Mouse (Mus musculus) retina, embryonic 14.5 days (tissue): ENCODE measurements at regions not wholly inside any gene's neighbourhood (a gene's known extent, or its start where the extent isn't known, plus 50 kb on each side); places are given as distances from the start of the nearest gene placed in this dataset.

Source experiments
- DNase-seq: peaks from one replicate; pipeline ENCODE4 v3.0.0-alpha.2; 2015; ENCODE audit warnings: low spot score

DNA sequence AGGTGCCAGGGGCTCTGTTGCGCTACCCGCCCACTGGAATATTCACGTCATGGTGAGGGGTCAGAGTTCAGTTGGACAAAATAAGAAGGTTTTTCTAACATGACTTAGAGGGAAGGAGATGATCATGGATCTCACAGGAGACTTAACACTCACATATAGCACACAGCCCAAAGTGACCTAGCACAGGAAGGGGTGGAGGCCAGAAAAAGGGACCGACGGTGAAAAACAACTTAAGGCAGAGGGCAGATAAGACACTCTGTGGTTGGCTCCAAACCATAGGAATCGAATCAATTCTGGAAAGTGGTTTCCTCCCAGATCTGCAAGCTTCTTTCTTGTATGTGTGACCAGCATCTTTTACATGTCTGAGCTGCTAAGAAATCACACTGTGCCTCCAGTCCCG is 192.9 kb upstream of the 4930412O13Rik start:
- DNase-seq: no peak

- no peak for DNase-seq
These were observed 191.5 kb upstream of the 4930412O13Rik start for GRCm38 (mm10) chr2:9689518-9689917.

DNA sequence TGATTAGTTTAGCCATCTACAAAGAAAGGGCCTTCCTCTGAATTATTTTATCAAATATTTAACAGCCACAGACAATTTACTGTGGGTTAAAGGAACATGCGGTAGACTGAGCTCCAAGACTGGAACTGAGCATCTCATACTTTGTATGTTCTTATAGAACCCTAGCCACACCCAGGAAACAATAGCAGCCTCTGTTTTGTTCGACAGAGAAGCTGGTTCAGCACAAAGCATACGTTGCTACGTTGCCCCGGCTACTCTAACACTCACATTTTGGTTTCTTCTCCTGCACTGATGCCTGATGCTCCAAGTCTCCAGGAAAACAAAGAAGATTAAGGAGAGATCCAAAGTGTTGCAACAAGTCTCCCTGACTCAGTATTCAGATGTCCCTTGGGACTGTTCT is 189.5 kb upstream of the 4930412O13Rik start:
- no peak for DNase-seq

- no peak for DNase-seq
These were observed 189.1 kb upstream of the 4930412O13Rik start for GRCm38 (mm10) chr2:9691906-9692305.

GRCm38 (mm10) chr2:9693351-9693750 is 187.7 kb upstream of the 4930412O13Rik start:
- DNase-seq: no peak

- no peak for DNase-seq
These were observed 186.9 kb upstream of the 4930412O13Rik start for GRCm38 (mm10) chr2:9694178-9694577.

- no peak for DNase-seq
These were observed 183.3 kb upstream of the 4930412O13Rik start for GRCm38 (mm10) chr2:9697591-9698345.

- DNase-seq: no peak
These were observed 176.8 kb upstream of the 4930412O13Rik start for GRCm38 (mm10) chr2:9704266-9704665.

DNA sequence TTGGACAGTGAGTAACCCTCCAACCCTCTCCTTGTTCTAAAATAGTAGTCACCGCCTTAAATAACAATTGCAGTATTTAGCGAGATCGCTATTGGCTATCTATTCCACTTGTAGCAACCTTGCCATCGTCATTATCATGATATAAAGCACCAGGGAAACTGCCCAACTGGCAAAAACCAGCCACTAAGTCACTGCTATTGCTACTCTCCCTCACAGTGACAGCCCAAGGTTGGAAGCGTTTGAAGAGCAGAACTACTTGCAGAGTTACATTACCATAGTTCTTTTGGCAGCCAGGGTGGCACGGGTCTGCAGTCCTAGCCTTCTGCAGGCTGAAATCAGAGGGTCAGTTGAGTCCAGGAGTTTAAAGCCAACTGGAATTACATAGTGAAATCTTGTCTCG is 171.6 kb upstream of the 4930412O13Rik start:
- no peak for DNase-seq

- no peak for DNase-seq
These were observed 163.1 kb upstream of the 4930412O13Rik start for GRCm38 (mm10) chr2:9717904-9718303.

DNA sequence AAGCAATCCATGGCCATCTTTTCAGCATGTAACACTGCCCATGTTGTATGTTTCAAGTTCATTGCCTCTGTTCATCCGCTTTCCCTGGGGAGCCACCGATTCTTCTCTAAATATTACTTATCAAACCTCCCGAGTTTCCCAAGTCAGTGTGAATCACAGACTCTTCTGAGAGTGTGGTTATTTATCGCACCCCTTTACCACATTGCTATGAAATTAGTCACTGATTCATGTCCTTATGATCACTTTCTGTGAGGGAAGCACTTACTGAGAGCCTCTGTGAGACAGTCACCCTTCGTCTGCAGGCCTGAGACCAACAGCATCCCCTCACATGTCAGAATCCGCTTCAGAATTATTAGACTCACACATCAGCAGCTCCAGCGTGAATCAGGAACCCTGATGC is 147.8 kb upstream of the 4930412O13Rik start:
- DNase-seq: no peak

- no peak for DNase-seq
These were observed 136.9 kb upstream of the 4930412O13Rik start for GRCm38 (mm10) chr2:9744181-9744580.

GRCm38 (mm10) chr2:9749829-9750788 is 130.9 kb upstream of the 4930412O13Rik start:
- no peak for DNase-seq

GRCm38 (mm10) chr2:9753691-9754090 is 127.4 kb upstream of the 4930412O13Rik start:
- no peak for DNase-seq

- DNase-seq: no peak
These were observed 126.9 kb upstream of the 4930412O13Rik start for GRCm38 (mm10) chr2:9754153-9754552.

DNA sequence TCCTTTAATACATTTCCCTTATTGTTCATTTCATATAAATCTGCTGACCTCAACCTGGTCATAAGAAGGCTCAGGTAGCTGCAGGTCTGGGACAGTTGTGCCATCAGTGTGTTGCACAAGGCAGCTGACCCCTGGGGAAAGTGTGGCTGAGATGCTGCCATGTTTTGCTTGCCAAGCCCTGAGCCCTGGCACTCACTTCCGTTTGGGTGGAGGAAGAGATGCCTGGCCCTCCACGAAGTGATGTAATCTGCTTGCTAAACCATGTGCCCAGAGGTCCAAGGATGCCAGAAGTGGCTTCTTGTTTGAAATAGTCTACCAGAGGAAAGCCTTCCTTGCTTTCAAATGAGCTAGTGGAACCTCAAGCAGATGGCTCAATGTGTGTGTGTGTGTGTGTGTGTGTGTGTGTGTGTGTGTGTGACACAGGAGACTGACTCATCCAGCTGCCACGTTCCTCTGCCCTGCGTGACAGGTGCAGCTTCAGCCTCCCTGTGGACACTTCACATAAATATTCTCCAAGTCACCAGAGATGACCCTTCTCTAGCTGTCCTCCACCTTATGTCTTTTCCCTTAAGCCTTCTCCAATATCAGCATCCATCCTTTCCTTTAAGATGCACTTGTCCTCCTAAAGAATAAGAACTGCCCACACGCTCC is 123.2 kb upstream of the 4930412O13Rik start:
- DNase-seq: no peak

- DNase-seq: no peak
These were observed 122.1 kb upstream of the 4930412O13Rik start for GRCm38 (mm10) chr2:9758983-9759382.

DNA sequence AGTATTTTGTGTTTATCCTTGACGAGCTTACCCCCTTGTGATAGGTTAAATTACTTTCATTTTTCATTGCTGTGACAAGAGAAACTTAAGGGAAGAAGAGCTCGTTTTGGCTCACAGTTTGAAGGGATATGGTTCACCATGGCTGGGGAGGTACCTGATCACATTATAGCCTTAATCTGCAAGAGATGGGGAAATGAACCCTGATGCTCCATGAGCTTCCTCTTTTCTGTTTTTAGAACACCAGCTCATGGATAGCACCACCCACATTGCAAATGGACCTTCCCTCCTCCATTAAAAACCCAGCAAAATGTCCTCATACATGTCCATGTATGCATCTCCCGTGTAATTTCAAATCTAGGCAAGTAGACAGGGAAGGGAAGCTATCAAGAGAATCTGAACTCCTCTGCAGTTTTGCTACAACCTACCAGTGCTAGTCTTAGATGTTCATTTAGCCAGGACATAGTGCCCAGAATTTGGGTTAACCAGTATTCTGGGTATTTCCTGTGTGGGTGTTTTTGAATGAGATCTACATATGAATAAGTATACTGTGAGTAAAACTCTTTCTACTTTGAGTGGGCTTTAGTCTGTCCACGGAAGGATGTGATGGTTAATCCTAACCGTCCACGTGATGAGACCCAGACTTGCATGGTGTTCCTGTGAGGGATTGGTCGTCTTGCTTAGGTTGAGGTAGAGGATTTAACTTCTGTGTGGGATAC is 121.5 kb upstream of the 4930412O13Rik start:
- DNase-seq: no peak

DNA sequence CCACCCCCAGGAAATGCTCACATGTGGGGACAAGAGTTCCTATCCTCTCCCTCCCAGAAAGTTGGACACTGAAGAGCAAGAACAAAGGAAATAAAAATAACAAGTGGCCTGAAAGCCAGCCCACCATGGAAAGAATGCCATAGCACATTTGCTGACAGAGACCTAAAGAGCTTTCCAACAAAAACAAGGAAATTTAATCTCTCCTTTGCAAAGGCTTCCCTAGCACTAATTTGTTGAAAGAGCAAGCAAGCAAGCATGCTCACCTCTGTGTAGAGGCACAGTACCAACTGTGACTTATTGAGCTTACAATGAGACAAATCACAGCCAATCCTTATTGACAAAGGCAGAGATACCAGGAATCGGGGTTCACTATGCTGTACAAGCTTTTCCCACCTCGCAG is 100.9 kb upstream of the 4930412O13Rik start:
- no peak for DNase-seq

DNA sequence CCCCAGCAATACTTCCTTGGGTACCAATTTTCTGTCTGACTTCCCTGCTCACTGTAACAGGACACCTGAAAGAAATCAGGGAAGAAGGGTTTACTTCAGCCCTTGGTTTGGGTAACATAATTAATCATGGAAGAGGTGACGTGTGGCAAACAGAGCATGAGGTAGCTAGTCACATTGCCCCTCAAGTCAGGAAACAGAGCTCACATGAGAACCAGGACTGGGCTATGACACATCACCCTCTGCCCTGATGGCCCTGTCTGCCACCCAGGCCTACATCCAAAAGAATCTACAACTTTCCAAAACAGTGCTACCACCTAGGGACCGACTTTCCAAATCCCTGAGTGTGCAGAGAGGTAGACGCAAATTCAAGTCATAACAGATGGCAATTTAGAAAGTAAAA is 98.4 kb upstream of the 4930412O13Rik start:
- DNase-seq: no peak

- no peak for DNase-seq
These were observed 89.1 kb upstream of the 4930412O13Rik start for GRCm38 (mm10) chr2:9791970-9792369.

DNA sequence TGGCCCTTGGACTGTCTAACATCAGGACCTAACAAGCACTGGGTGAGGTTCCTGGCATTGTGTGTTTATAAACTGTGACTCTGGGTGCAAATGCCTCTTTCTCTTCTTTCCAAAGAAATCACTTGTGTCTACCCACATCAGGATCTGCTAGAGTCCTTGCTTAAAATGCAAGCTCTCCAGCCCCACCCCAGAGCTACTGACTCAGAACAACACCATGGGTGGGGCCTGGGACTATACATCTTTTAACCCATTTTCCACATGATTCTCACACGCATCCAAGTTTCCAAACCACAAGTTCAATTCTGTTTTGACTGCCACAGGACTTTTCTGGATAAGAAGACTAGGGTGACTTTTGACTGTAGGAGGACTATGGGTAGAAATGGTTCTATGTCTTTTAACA is 88.7 kb upstream of the 4930412O13Rik start:
- DNase-seq: no peak
